Mouse (Mus musculus): ENCODE measurements around the gene Dapk3. TPM values are rescaled to one million over a fixed set of nuclear protein-coding genes. Genes with fewer than 3 reads are reported as not detected.
"Not testable (repeated sequence)": the region's sequence is repeated elsewhere in the genome, so short reads cannot be mapped to it uniquely, and the experiment has no call there.

Dapk3 gene
- polyA plus RNA-seq, 1 experiment from 2014 or later: 52.7 TPM

DNA sequence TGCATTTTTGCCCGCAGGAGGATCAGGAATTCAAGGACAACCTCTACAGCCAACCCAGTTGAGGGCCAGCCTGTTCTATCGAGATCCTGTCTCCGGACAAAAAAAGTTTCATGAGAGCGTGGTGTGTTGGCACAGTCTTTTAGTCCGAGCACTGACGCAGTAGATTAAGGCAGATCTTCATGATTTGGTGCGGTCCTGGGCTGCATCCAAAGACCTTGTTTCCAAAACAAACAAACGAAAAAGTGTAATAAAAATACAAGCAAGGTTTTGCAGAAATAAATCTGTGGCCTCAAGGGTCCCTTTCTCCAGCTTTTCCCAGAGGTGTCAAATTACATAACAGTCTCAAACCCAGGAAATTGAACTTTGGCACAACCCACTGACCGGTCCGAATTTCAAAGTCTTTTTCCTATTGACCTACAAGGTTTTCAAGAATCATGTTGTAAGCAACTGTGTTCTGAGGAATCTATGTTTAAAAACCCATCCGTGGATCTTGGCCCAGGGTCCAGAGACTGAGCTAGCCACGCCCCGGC is 6.8 kb upstream of the Dapk3 start:
- peak overlapping the region; percentile 100 for H3K4me3 ChIP-seq
- H3K27me3 ChIP-seq (ENCODE audit: low read depth, poor library complexity, severe bottlenecking): no peaks in the 10 kb centered on the region
- H3K4me1 ChIP-seq: peaks cover 65% of the 10 kb centered on the region
- peaks cover 41% of the 10 kb centered on the region for H3K36me3 ChIP-seq
- no peak for DNase-seq (ENCODE audit: low spot score)
- peak overlapping the region; percentile 97 for H3K27ac ChIP-seq (replicated peaks)
- no peaks in the 10 kb centered on the region for H3K9me3 ChIP-seq (replicated peaks)
- WGBS: 12% methylated on average over 13 of the region's 13 CpGs

DNA sequence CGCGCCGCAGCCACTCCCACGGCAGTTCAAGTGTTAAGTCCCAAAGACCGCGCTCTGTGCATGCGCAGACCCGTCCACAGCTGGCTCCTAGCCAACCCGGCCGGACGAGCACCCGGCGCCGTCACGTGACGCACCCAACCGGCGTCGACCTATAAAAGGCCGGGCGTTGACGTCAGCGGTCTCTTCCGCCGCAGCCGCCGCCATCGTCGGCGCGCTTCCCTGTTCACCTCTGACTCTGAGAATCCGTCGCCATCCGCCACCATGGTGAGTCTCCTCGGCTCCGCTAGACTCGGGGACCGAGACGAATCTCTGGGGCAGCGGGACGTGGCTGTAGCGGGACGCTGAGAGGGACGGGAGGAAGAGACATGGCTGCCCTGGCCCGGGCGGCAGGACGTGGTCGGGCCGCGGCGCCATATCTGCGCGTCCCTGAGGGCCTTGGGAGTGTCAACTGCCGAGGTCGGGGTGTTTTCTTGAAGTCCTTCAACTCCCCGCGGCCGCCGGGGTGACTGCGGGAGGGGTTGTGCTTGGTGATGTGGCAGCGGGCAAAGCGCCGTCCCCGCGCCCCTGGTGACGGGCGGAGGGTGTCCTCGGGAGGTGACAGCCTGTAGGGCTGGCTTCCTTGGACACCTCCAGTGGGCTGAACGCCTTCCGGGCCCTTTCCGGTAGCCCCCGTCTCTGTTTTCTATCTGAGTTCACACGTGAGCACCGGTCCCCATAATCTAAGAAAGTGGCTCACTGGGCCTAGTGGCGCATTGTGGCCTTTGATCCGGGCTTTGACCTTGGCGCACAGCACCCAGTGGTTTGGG is 6.1 kb upstream of the Dapk3 start, which contains the start of gene Eef2:
Eef2 (plus strand) TSS at position 166 of the 806 bp plus-strand sequence.
- DNase-seq (ENCODE audit: low spot score): peak; percentile 98

DNA sequence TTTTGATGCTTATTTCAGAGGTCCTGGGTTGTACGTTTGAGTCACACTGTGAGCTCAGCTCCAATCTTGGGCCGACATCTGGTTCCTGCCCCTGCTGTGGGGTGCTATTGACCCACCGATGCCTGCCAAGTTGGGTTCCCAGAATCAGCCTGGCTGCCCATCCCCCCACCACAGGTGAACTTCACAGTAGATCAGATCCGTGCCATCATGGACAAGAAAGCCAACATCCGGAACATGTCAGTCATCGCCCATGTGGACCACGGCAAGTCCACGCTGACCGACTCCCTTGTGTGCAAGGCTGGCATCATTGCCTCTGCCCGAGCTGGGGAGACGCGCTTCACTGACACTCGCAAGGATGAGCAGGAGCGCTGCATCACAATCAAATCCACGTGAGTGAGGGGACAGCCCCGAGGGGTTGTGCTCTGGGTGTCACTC is 5.3 kb upstream of the Dapk3 start:
- DNase-seq (ENCODE audit: low spot score): no peak
- H3K27ac ChIP-seq (replicated peaks): peak overlapping the region; percentile 97
- no peaks in the 10 kb centered on the region for H3K27me3 ChIP-seq (ENCODE audit: low read depth, poor library complexity, severe bottlenecking)
- peaks cover 80% of the 10 kb centered on the region for H3K4me1 ChIP-seq
- peak overlapping the region; percentile 100 for H3K4me3 ChIP-seq
- 16% methylated on average over 16 of the region's 16 CpGs for WGBS
- H3K36me3 ChIP-seq: peaks cover 56% of the 10 kb centered on the region
- no peaks in the 10 kb centered on the region for H3K9me3 ChIP-seq (replicated peaks)

More for the DNA sequence above, 6.1 kb upstream of the Dapk3 start, which contains the start of gene Eef2:
- Histone ChIP-seq H3K4me3 (peak within 1 kb of the TSS; percentile 100), H3K36me3 (peaks cover 48% of the 10 kb centered on the region), H3K27ac (replicated peaks) (peak within 1 kb of the TSS; percentile 97), H3K27me3 (ENCODE audit: low read depth, poor library complexity, severe bottlenecking) (no peaks in the 10 kb centered on the region), H3K9me3 (replicated peaks) (no peaks in the 10 kb centered on the region), H3K4me1 (peaks cover 72% of the 10 kb centered on the region)
- under 1% methylated on average over 77 of the region's 77 CpGs for WGBS

DNA sequence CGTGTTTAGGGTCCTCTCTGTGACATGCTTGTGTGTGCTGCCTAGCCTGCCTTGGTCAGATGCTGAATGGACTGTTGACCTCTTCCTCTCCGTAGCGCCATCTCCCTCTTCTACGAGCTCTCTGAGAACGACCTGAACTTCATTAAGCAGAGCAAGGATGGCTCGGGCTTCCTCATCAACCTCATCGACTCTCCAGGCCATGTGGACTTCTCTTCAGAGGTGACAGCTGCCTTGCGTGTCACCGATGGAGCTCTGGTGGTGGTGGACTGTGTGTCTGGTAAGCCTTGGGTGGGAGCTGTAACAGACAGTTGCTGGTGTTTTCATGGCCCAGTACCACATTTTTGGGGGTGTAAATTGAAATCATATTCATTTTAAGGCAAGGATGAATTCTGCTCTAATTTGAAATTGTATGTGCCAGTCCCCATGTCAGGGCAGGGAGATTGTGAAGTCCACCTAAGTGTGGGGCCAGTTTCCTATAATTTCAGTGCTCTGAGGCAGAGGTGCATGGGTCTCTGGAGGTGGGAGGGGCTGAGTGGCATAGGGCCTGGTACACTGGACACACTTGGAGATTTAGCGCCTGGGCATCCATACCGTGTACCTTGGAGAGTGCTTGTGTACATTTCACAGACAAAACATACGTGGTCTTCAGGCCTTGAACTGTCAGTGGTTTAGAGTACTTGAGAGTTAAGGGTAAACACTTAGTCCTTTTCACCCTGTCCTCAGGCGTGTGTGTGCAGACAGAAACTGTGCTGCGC is 4.7 kb upstream of the Dapk3 start:
- Histone ChIP-seq H3K27ac (replicated peaks) (peak overlapping the region; percentile 97; the same call in 1 of the 2 replicates), H3K4me1 (peaks cover 75% of the 10 kb centered on the region)
- no peak for DNase-seq (ENCODE audit: low spot score)

DNA sequence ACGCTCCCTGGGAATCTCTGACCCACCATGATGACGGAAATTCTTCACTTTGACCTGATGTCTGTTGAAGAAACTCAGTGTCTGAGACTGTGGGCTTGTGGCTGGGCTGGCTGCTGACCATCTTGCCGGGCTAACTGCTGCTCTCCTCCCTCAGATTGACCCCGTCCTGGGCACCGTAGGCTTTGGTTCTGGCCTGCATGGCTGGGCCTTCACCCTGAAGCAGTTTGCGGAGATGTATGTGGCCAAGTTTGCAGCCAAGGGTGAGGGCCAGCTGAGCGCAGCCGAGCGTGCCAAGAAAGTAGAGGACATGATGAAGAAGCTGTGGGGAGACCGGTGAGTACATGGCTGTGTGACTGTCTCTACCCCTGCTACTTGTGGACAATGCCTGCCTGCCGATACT is 3.9 kb upstream of the Dapk3 start:
- Histone ChIP-seq H3K4me1 (peaks cover 73% of the 10 kb centered on the region), H3K4me3 (peak overlapping the region; percentile 100; the same call in 1 of the 2 replicates), H3K9me3 (replicated peaks) (no peaks in the 10 kb centered on the region), H3K36me3 (peaks cover 58% of the 10 kb centered on the region), H3K27me3 (ENCODE audit: low read depth, poor library complexity, severe bottlenecking) (no peaks in the 10 kb centered on the region), H3K27ac (replicated peaks) (no peak overlapping the region)
- WGBS: 95% methylated on average over 11 of the region's 11 CpGs
- no peak for DNase-seq (ENCODE audit: low spot score)

More for the DNA sequence above, 4.7 kb upstream of the Dapk3 start:
- H3K4me3 ChIP-seq: peak overlapping the region; percentile 100
- peaks cover 56% of the 10 kb centered on the region for H3K36me3 ChIP-seq
- H3K27me3 ChIP-seq (ENCODE audit: low read depth, poor library complexity, severe bottlenecking): no peaks in the 10 kb centered on the region
- H3K9me3 ChIP-seq (replicated peaks): no peaks in the 10 kb centered on the region
- WGBS: 74% methylated on average over 14 of the region's 14 CpGs

DNA sequence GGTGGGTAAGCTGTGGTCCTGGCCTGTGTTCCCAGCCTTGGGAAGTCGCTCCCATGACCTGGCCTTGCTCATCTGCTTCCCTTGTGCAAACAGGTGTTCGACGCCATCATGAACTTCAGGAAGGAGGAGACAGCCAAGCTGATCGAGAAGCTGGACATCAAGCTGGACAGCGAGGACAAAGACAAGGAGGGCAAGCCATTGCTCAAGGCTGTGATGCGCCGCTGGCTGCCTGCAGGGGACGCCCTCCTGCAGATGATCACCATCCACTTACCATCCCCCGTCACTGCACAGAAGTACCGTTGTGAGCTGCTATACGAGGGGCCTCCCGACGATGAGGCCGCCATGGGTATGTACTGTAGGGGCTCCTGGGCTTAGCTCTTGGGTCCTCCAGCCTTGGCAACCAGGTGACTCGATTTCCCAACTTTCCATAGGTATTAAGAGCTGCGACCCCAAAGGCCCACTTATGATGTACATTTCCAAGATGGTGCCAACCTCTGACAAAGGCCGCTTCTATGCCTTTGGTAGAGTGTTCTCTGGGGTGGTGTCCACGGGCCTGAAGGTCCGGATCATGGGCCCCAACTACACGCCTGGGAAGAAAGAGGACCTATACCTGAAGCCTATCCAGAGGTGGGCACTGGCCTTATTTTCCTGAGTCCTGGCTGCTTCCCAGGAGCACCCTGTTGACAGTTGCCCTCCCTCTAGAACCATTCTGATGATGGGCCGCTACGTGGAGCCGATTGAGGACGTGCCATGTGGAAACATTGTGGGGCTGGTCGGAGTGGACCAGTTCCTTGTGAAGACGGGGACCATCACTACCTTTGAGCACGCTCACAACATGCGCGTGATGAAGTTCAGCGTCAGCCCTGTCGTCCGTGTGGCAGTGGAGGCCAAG is 3.1 kb upstream of the Dapk3 start:
- Histone ChIP-seq H3K36me3 (peaks cover 66% of the 10 kb centered on the region), H3K4me3 (peak overlapping the region; percentile 100; the same call in 1 of the 2 replicates), H3K9me3 (replicated peaks) (no peaks in the 10 kb centered on the region), H3K27ac (replicated peaks) (no peak overlapping the region), H3K27me3 (ENCODE audit: low read depth, poor library complexity, severe bottlenecking) (no peaks in the 10 kb centered on the region), H3K4me1 (peaks cover 73% of the 10 kb centered on the region)
- DNase-seq (ENCODE audit: low spot score): no peak
- 92% methylated on average over 32 of the region's 32 CpGs for WGBS

DNA sequence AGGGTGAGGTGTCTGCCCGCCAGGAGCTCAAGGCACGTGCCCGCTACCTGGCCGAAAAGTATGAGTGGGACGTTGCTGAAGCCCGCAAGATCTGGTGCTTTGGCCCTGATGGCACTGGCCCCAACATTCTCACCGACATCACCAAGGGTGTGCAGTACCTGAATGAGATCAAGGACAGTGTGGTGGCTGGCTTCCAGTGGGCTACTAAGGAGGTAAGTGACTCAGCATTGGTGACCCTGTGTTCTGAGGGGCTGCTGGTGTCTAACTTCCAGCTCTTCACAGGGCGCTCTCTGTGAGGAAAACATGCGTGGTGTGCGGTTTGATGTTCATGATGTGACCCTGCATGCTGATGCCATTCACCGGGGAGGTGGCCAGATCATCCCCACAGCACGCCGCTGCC is 1.9 kb upstream of the Dapk3 start:
- Histone ChIP-seq H3K27ac (replicated peaks) (no peak overlapping the region), H3K4me3 (peak overlapping the region; percentile 23; the same call in 1 of the 2 replicates), H3K27me3 (ENCODE audit: low read depth, poor library complexity, severe bottlenecking) (no peaks in the 10 kb centered on the region), H3K36me3 (peaks cover 77% of the 10 kb centered on the region), H3K4me1 (peaks cover 64% of the 10 kb centered on the region), H3K9me3 (replicated peaks) (no peaks in the 10 kb centered on the region)
- 93% methylated on average over 13 of the region's 13 CpGs for WGBS
- no peak for DNase-seq (ENCODE audit: low spot score)

DNA sequence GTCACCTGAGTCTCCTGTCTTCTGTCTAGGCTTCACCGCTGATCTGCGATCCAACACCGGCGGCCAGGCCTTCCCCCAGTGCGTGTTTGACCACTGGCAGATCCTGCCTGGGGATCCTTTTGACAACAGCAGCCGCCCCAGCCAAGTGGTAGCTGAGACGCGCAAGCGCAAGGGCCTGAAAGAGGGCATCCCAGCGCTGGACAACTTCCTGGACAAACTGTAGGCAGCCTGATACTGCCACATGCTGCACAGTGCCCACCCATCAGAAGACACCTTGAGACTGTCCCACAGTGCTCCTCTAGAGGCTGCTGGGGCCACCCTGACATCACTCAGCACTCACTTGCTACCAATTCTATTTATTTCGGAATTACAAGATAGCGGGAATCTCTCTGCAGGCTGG is 945 bp upstream of the Dapk3 start:
- H3K27ac ChIP-seq (replicated peaks); H3K27me3 ChIP-seq (ENCODE audit: low read depth, poor library complexity, severe bottlenecking); H3K9me3 ChIP-seq (replicated peaks); DNase-seq (ENCODE audit: low spot score): not testable (repeated sequence)
- Histone ChIP-seq H3K4me1 (peaks cover 62% of the 10 kb centered on the region), H3K4me3 (peak overlapping the region; percentile 73; the same call in 1 of the 2 replicates), H3K36me3 (peaks cover 84% of the 10 kb centered on the region)
- WGBS: 78% methylated on average over 12 of the region's 12 CpGs

DNA sequence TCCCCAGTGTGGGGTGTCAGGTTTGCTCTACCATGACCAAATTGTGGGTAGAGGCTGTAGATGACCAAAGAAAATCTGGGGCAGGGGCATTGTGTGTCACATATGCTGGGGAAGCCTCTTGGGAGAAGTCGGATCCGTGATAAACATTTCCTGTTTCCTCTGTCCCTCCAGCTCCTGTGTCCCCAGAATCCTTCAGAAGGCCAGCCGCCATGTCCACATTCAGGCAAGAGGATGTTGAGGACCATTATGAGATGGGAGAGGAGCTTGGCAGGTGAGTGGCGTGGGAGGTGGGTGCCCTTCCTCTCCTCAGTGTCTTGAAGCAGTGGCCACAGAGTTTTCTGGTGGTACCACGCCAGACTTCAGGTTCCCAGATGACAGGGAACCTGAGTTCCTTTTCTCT is 1.0 kb downstream of the Dapk3 start, which contains the start of gene 4930442H23Rik:
4930442H23Rik (minus strand) TSS at position 45 of the 400 bp plus-strand sequence.
- Histone ChIP-seq H3K36me3 (peaks cover 80% of the 10 kb centered on the region), H3K9me3 (replicated peaks) (no peaks in the 10 kb centered on the region), H3K4me3 (peak within 1 kb of the TSS; percentile 73), H3K27me3 (ENCODE audit: low read depth, poor library complexity, severe bottlenecking) (no peaks in the 10 kb centered on the region), H3K4me1 (peaks cover 46% of the 10 kb centered on the region), H3K27ac (replicated peaks) (peak within 1 kb of the TSS; percentile 88)
- WGBS: 87% methylated on average over 5 of the region's 5 CpGs
- DNase-seq (ENCODE audit: low spot score): no peak

DNA sequence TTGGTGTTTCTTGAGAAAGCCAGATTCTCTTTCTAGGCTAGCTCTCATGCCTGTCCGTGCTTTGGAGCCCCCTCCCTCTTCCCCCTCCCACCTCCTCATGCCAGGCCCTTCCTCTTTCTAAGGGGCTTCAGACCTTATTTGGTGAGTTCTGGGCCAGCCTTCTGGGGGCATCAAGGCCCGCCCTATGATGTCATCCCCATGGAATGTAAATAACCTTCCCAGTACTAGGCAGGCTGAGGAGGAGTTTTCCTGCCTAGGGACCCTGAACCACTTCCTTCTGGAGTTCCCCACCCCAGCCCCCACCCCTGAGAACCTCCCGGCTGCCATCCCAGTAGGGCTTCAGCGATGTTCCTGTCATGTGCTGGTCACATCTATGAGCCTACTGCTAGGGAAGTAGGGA is 2.0 kb downstream of the Dapk3 start:
- H3K4me1 ChIP-seq: peaks cover 38% of the 10 kb centered on the region
- H3K36me3 ChIP-seq: peaks cover 75% of the 10 kb centered on the region
- H3K9me3 ChIP-seq (replicated peaks): no peaks in the 10 kb centered on the region
- peak; percentile 37 for DNase-seq (ENCODE audit: low spot score)
- H3K27ac ChIP-seq (replicated peaks): peak overlapping the region; percentile 43; the same call in 1 of the 2 replicates
- 0 out of 2 replicates have a peak overlapping the region, but pooled peaks have one; percentile 73 for H3K4me3 ChIP-seq
- WGBS: 73% methylated on average over 4 of the region's 4 CpGs
- H3K27me3 ChIP-seq (ENCODE audit: low read depth, poor library complexity, severe bottlenecking): no peaks in the 10 kb centered on the region

DNA sequence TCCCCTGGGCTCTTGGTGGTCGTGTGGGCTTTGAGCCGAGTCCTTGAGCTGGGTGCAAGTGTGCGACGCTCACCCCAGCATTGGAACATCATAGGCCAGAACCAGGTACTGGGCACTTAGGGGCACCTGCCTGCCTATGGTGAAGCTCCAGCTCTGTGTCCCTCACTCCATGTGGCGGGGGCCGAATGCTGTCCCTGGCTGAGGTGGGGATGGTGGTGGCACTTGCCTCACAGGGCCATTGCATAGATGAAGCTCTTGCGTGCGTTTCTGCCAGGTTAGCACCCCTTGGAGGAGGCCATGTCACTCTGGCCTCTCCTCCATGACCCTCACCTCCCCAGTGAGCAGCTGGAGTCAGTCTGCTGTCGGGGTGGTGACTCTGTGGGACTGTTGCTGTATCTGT is 4.4 kb downstream of the Dapk3 start:
- Histone ChIP-seq H3K4me1 (peaks cover 34% of the 10 kb centered on the region), H3K27ac (replicated peaks) (no peak overlapping the region), H3K4me3 (peak overlapping the region; percentile 9; the same call in 1 of the 2 replicates), H3K27me3 (ENCODE audit: low read depth, poor library complexity, severe bottlenecking) (no peaks in the 10 kb centered on the region), H3K36me3 (peaks cover 70% of the 10 kb centered on the region), H3K9me3 (replicated peaks) (no peaks in the 10 kb centered on the region)
- no peak for DNase-seq (ENCODE audit: low spot score)
- 96% methylated on average over 9 of the region's 9 CpGs for WGBS
